13 mouse cellular contexts compared by ENCODE assay signal in genomic region chr2:77177472-77177871, GRCm38 (mm10). TPM values are rescaled to one million over a fixed set of nuclear protein-coding genes. Genes with fewer than 3 reads are reported as not detected.
DNase-seq lines count a peak whose midpoint lies in the region; ATAC-seq and TF ChIP-seq lines count a peak whose summit lies in the region.
"Had no signal": no experiment of that assay in that cellular context is flagged by ENCODE, and none has a peak within 500 bp of the region (broad histone marks: within the 10 kb centered on the region; RNA-seq: fewer than 3 reads in every experiment).

No protein-coding gene starts in this region.

- H3K36me3 ChIP-seq in heart, embryonic 13.5 days = no peaks in the 10 kb centered on the region
- H3K36me3 ChIP-seq in C2C12 (ENCODE audit: control insufficient read depth, insufficient read depth) = peaks cover 4% of the 10 kb centered on the region
- H3K36me3 ChIP-seq in liver, embryonic 14.5 days (replicated peaks; ENCODE audit: control insufficient read depth, insufficient read depth, low read depth) = no peaks in the 10 kb centered on the region
- H3K36me3 ChIP-seq: embryonic facial prominence, embryonic 13.5 days; lung, embryonic 15.5 days had no signal

- no peak for DNase-seq in heart, postnatal 4 days
- DNase-seq in c-Kit-positive CD71-positive TER-119-positive erythroid progenitor cells, embryonic 14.5 days (ENCODE audit: low spot score) = peak; percentile 68
- DNase-seq in liver, embryonic 14.5 days (ENCODE audit: low read depth in 3 of 3, low spot score in 3 of 3) = peak; percentile 68 to 79 (median 77)
- no peak for DNase-seq in testis, postnatal 10 days (ENCODE audit: low spot score)
- no peak for DNase-seq in embryo, embryonic 10 days (ENCODE audit: low spot score)
- DNase-seq: gastrocnemius, postnatal 10 days; kidney, adult 18-20 months had no signal

- no peak overlapping the region; the same call in 1 of the 2 replicates for H3K4me2 ChIP-seq in heart, embryonic 13.5 days
- peak overlapping the region; percentile 58 for H3K4me2 ChIP-seq in liver, embryonic 14.5 days (ENCODE audit: low read depth)
- H3K4me2 ChIP-seq: embryonic facial prominence, embryonic 13.5 days; lung, embryonic 15.5 days had no signal

- H3K9me3 ChIP-seq in heart, embryonic 13.5 days = 0 out of 2 replicates have a peak, but pooled peaks cover 3% of the 10 kb centered on the region
- no peaks in the 10 kb centered on the region for H3K9me3 ChIP-seq in liver, embryonic 14.5 days (ENCODE audit: control insufficient read depth, low read length)
- H3K9me3 ChIP-seq: embryonic facial prominence, embryonic 13.5 days; lung, embryonic 15.5 days had no signal

- H3K4me1 ChIP-seq in heart, embryonic 13.5 days = peaks cover 77% of the 10 kb centered on the region
- peaks cover 24 to 34% of the 10 kb centered on the region in 2 experiments for H3K4me1 ChIP-seq in liver, embryonic 14.5 days (replicated peaks; ENCODE audit: control insufficient read depth in 2 of 2, insufficient read depth in 2 of 2, low read length in 1 of 2)

- H3K9ac ChIP-seq in heart, embryonic 13.5 days = no peak overlapping the region
- H3K9ac ChIP-seq in liver, embryonic 14.5 days (replicated peaks) = no peak overlapping the region
- H3K9ac ChIP-seq: embryonic facial prominence, embryonic 13.5 days; lung, embryonic 15.5 days had no signal

- no peak for TF ChIP-seq CTCF in C2C12 (IDR thresholded peaks at IDR 0.05; ENCODE audit: control insufficient read depth, insufficient read depth, insufficient read length)
- TF ChIP-seq CTCF in liver, embryonic 14.5 days (IDR thresholded peaks at IDR 0.05; ENCODE audit: low read depth) = no peak

- WGBS in heart, embryonic 13.5 days = 49% methylated on average over 2 of the region's 2 CpGs
- 13% methylated on average over 2 of the region's 2 CpGs for WGBS in liver, embryonic 14.5 days (ENCODE audit: insufficient replicate concordance)

- H3K4me3 ChIP-seq in heart, embryonic 13.5 days = no peak overlapping the region
- H3K4me3 ChIP-seq in C2C12 (ENCODE audit: insufficient read depth, poor library complexity, severe bottlenecking) = no peak overlapping the region
- H3K4me3 ChIP-seq in liver, embryonic 14.5 days (ENCODE audit: insufficient read depth in 1 of 2, low read depth in 2 of 2, low read length in 2 of 2) = no peak overlapping the region
- H3K4me3 ChIP-seq: embryonic facial prominence, embryonic 13.5 days; lung, embryonic 15.5 days had no signal

- no peak for ATAC-seq in heart, embryonic 13.5 days (ENCODE audit: extremely low read depth, insufficient number of reproducible peaks, low FRiP score, low TSS enrichment)
- ATAC-seq in liver, embryonic 14.5 days (ENCODE audit: insufficient read depth) = peak; percentile 89
- ATAC-seq in activated CD4-positive, CD25-positive, alpha-beta regulatory T cell, adult 4 months = no peak

- peak; percentile 77 for TF ChIP-seq EP300 in liver, embryonic 14.5 days (IDR thresholded peaks at IDR 0.05; ENCODE audit: low read depth)

- no peaks in the 10 kb centered on the region for H3K79me2 ChIP-seq in C2C12 (ENCODE audit: control insufficient read depth, insufficient read depth)

- H3K27ac ChIP-seq in heart, embryonic 13.5 days (replicated peaks) = peak overlapping the region; percentile 68
- peak overlapping the region; percentile 1; the same call in 1 of the 2 replicates for H3K27ac ChIP-seq in liver, embryonic 14.5 days
- H3K27ac ChIP-seq: embryonic facial prominence, embryonic 13.5 days; lung, embryonic 15.5 days had no signal

- H3K79me3 ChIP-seq in C2C12 (ENCODE audit: low read depth) = no peaks in the 10 kb centered on the region

- H3ac ChIP-seq in C2C12 (ENCODE audit: control insufficient read depth, insufficient read length, low read depth) = no peak overlapping the region

- no peaks in the 10 kb centered on the region for H3K27me3 ChIP-seq in heart, embryonic 13.5 days (replicated peaks)
- no peaks in the 10 kb centered on the region for H3K27me3 ChIP-seq in C2C12 (ENCODE audit: control insufficient read depth, insufficient read depth, insufficient read length)
- H3K27me3 ChIP-seq in liver, embryonic 14.5 days (ENCODE audit: control insufficient read depth, insufficient read depth, low read length) = no peaks in the 10 kb centered on the region
- H3K27me3 ChIP-seq: CH12.LX; embryonic facial prominence, embryonic 13.5 days; lung, embryonic 15.5 days had no signal

TF ChIP-seq in C2C12, 6 proteins besides CTCF, POLR2A, EP300 and RAD21:
- TF ChIP-seq MAX (IDR thresholded peaks at IDR 0.05) (no peak), MYOD1 (IDR thresholded peaks at IDR 0.05; ENCODE audit: control insufficient read depth, insufficient read length, low read depth) (peak; percentile 47), MYOG (IDR thresholded peaks at IDR 0.05; ENCODE audit: control insufficient read depth, extremely low read depth, insufficient read length) (no peak), USF1 (IDR thresholded peaks at IDR 0.05; ENCODE audit: low read depth) (no peak)

RNA-seq across cellular contexts. Expression of gene Ccdc141, which starts 7.0 kb away (rescaled TPM):
- polyA plus RNA-seq in heart, embryonic 13.5 days (2015; fragmentation: Nextera tagmentation; extraction: Ambion mirVana) = 156 and 170 TPM in 2 replicates
- total RNA-seq in heart, postnatal 4 days (2021) = 100 to 1,000 TPM; 228 to 229 TPM
- 0.77 TPM for polyA plus RNA-seq in C2C12 (2012; fragmentation: generic; extraction: Trizol)
- 0.26 and 0.29 TPM in 2 replicates for polyA plus RNA-seq in liver, embryonic 14.5 days (2012; rRNA removed)
- 0.37 and 0.58 TPM in 2 replicates for polyA plus RNA-seq in liver, embryonic 14.5 days (2014; fragmentation: Nextera tagmentation; extraction: Ambion mirVana)
- 1 to 10 TPM; 2.2 to 2.5 TPM for polyA plus RNA-seq in activated CD4-positive, CD25-positive, alpha-beta regulatory T cell, adult 4 months (2017; shearing (Covaris generic))
- total RNA-seq: CH12.LX had no signal

Comparison
In these comparisons a context has a peak if more than half of its experiments do, and no peak if none do; other contexts are left out.
1. DNase-seq: peak in c-Kit-positive CD71-positive TER-119-positive erythroid progenitor cells, embryonic 14.5 days (single experiment) and liver, embryonic 14.5 days (3 of 3); none in heart, postnatal 4 days (single experiment), testis, postnatal 10 days (single experiment) and embryo, embryonic 10 days (single experiment).
2. RNA of gene Ccdc141, which starts 7.0 kb away (polyA plus RNA-seq): 156 to 170 TPM in heart, embryonic 13.5 days; 2.2 to 2.5 TPM in activated CD4-positive, CD25-positive, alpha-beta regulatory T cell, adult 4 months, 0.77 TPM in C2C12 (single experiment) and 0.26 to 0.58 TPM in liver, embryonic 14.5 days; every median in the first group is over 10 times any median in the second.